Mouse (Mus musculus): ENCODE results near the gene Pcnx. TPM values are rescaled to one million over a fixed set of nuclear protein-coding genes. Genes with fewer than 3 reads are reported as not detected.

The Pcnx gene
- polyA plus RNA-seq, 2 experiments = 0.71 to 2.4 TPM

DNA sequence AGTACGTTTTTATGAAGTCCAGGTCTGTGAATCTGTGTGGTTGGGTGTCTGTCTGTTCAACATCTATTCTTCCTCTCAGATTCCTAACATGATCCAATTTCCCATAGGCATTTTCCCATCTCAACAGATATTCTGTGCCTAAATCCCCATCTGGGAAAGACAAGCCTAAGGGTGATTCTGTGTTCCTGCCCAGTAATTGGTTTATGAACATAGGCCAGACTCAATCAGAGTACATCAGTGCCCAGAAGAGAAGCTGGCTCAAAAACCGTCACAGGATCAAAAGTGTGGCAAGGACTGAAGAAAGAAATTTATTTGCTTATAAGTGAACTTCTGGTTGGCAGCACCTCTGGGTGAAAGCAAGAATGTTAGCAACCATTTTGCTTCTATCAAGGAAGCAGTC is 7.3 kb upstream of the Pcnx start:
- Histone ChIP-seq H3K27me3 (ENCODE audit: control insufficient read depth, insufficient read depth, low read length) (no peaks in the 10 kb centered on the region), H3K4me2 (ENCODE audit: low read depth) (no peak overlapping the region), H3K4me1 (replicated peaks; ENCODE audit: control insufficient read depth in 2 of 2, insufficient read depth in 2 of 2, low read length in 1 of 2) (no peaks in the 10 kb centered on the region), H3K9ac (replicated peaks) (no peak overlapping the region), H3K9me3 (ENCODE audit: control insufficient read depth, low read length) (no peaks in the 10 kb centered on the region), H3K36me3 (replicated peaks; ENCODE audit: control insufficient read depth, insufficient read depth, low read depth) (no peaks in the 10 kb centered on the region), H3K27ac (no peak overlapping the region), H3K4me3 (ENCODE audit: insufficient read depth in 1 of 2, low read depth in 2 of 2, low read length in 2 of 2) (no peak overlapping the region)
- DNase-seq (ENCODE audit: low read depth in 3 of 3, low spot score in 3 of 3) = no peak
- TF ChIP-seq EP300 (IDR thresholded peaks at IDR 0.05; ENCODE audit: low read depth) = no peak
- TF ChIP-seq CTCF (IDR thresholded peaks at IDR 0.05; ENCODE audit: low read depth) = no peak
- WGBS (ENCODE audit: insufficient replicate concordance) = 69% methylated on average over 2 of the region's 2 CpGs
- no peak for ATAC-seq (ENCODE audit: insufficient read depth)

- no peaks in the 10 kb centered on the region for H3K9me3 ChIP-seq (ENCODE audit: control insufficient read depth, low read length)
- no peak overlapping the region for H3K4me2 ChIP-seq (ENCODE audit: low read depth)
- peaks cover under 1% of the 10 kb centered on the region for H3K27me3 ChIP-seq (ENCODE audit: control insufficient read depth, insufficient read depth, low read length)
- 78% methylated on average over 14 of the region's 14 CpGs for WGBS (ENCODE audit: insufficient replicate concordance)
- no peaks in the 10 kb centered on the region for H3K4me1 ChIP-seq (replicated peaks; ENCODE audit: control insufficient read depth in 2 of 2, insufficient read depth in 2 of 2, low read length in 1 of 2)
- no peaks in the 10 kb centered on the region for H3K36me3 ChIP-seq (replicated peaks; ENCODE audit: control insufficient read depth, insufficient read depth, low read depth)
- no peak overlapping the region for H3K4me3 ChIP-seq (ENCODE audit: insufficient read depth in 1 of 2, low read depth in 2 of 2, low read length in 2 of 2)
- no peak overlapping the region for H3K9ac ChIP-seq (replicated peaks)
- H3K27ac ChIP-seq = no peak overlapping the region
- DNase-seq (ENCODE audit: low read depth in 3 of 3, low spot score in 3 of 3) (no peak), ATAC-seq (ENCODE audit: insufficient read depth) (no peak)
- TF ChIP-seq EP300 (IDR thresholded peaks at IDR 0.05; ENCODE audit: low read depth) (no peak), CTCF (IDR thresholded peaks at IDR 0.05; ENCODE audit: low read depth) (no peak)
Observed at GRCm38 (mm10) chr12:81852977-81853376, 6.8 kb upstream of the Pcnx start.

- H3K4me3 ChIP-seq (ENCODE audit: insufficient read depth in 1 of 2, low read depth in 2 of 2, low read length in 2 of 2) = no peak overlapping the region
- 63% methylated on average over 9 of the region's 9 CpGs for WGBS (ENCODE audit: insufficient replicate concordance)
- peaks cover 3% of the 10 kb centered on the region for H3K27me3 ChIP-seq (ENCODE audit: control insufficient read depth, insufficient read depth, low read length)
- TF ChIP-seq EP300 (IDR thresholded peaks at IDR 0.05; ENCODE audit: low read depth) = no peak
- no peak for TF ChIP-seq CTCF (IDR thresholded peaks at IDR 0.05; ENCODE audit: low read depth)
- H3K4me2 ChIP-seq (ENCODE audit: low read depth) = no peak overlapping the region
- ATAC-seq (ENCODE audit: insufficient read depth) (no peak), DNase-seq (ENCODE audit: low read depth in 3 of 3, low spot score in 3 of 3) (no peak)
- H3K9ac ChIP-seq (replicated peaks) = no peak overlapping the region
- H3K9me3 ChIP-seq (ENCODE audit: control insufficient read depth, low read length) = no peaks in the 10 kb centered on the region
- H3K36me3 ChIP-seq (replicated peaks; ENCODE audit: control insufficient read depth, insufficient read depth, low read depth) = no peaks in the 10 kb centered on the region
- no peaks in the 10 kb centered on the region for H3K4me1 ChIP-seq (replicated peaks; ENCODE audit: control insufficient read depth in 2 of 2, insufficient read depth in 2 of 2, low read length in 1 of 2)
- no peak overlapping the region for H3K27ac ChIP-seq
Observed at GRCm38 (mm10) chr12:81853543-81853942, 6.3 kb upstream of the Pcnx start.

DNA sequence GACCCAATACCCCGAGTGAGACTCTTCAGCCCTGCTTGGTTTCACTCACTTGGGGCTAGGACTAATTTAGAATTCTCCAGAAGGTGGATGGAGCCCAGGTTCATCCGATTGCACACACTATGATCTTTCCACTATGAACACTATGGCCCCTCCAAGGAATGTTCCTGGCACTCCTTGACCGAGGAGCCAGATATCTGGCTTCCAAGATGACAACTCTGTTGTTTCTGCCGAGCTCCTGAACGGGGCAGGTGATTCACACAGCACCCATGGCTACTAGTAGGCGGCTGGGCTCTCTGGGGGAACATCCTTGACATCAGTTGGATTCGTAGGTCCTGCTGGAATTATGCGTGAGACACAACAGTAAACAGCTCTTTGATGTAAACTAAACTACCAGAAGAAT is 4.8 kb upstream of the Pcnx start:
- no peak for ATAC-seq (ENCODE audit: insufficient read depth)
- Histone ChIP-seq H3K4me1 (replicated peaks; ENCODE audit: control insufficient read depth in 2 of 2, insufficient read depth in 2 of 2, low read length in 1 of 2) (no peaks in the 10 kb centered on the region), H3K9me3 (ENCODE audit: control insufficient read depth, low read length) (no peaks in the 10 kb centered on the region), H3K4me3 (ENCODE audit: insufficient read depth in 1 of 2, low read depth in 2 of 2, low read length in 2 of 2) (no peak overlapping the region), H3K4me2 (ENCODE audit: low read depth) (no peak overlapping the region), H3K36me3 (replicated peaks; ENCODE audit: control insufficient read depth, insufficient read depth, low read depth) (no peaks in the 10 kb centered on the region), H3K27me3 (ENCODE audit: control insufficient read depth, insufficient read depth, low read length) (peaks cover 9% of the 10 kb centered on the region), H3K27ac (no peak overlapping the region), H3K9ac (replicated peaks) (no peak overlapping the region)
- 48% methylated on average over 8 of the region's 8 CpGs for WGBS (ENCODE audit: insufficient replicate concordance)
- DNase-seq (ENCODE audit: low read depth in 3 of 3, low spot score in 3 of 3) = no peak
- TF ChIP-seq EP300 (IDR thresholded peaks at IDR 0.05; ENCODE audit: low read depth) = no peak

DNA sequence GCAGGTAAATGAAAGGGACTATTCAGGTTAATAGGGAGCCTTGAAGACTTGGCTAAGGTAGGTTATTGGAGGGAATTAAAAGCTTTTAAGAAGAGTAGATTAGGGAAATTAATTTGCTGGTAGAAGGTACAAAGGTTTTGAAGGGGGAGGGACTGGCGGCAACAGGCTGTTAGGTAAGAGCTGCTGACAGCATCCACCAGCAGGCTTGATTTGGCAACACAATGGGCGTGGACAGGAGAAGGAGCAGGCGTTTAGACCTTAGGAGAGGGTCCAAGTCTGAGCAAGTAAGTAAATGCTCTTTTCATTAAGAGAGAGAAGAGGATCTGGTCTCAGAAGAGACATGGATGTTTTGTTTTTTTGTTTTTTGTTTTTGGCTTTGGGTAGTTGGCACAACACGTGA is 3.1 kb upstream of the Pcnx start:
- Histone ChIP-seq H3K27ac (no peak overlapping the region), H3K27me3 (ENCODE audit: control insufficient read depth, insufficient read depth, low read length) (peaks cover 26% of the 10 kb centered on the region), H3K9me3 (ENCODE audit: control insufficient read depth, low read length) (no peaks in the 10 kb centered on the region), H3K4me3 (ENCODE audit: insufficient read depth in 1 of 2, low read depth in 2 of 2, low read length in 2 of 2) (no peak overlapping the region), H3K36me3 (replicated peaks; ENCODE audit: control insufficient read depth, insufficient read depth, low read depth) (no peaks in the 10 kb centered on the region), H3K4me2 (ENCODE audit: low read depth) (no peak overlapping the region), H3K4me1 (replicated peaks; ENCODE audit: control insufficient read depth in 2 of 2, insufficient read depth in 2 of 2, low read length in 1 of 2) (peaks cover 0 to 1% of the 10 kb centered on the region in 2 experiments; a peak in 1 of 4 replicates), H3K9ac (replicated peaks) (no peak overlapping the region)
- DNase-seq (ENCODE audit: low read depth in 3 of 3, low spot score in 3 of 3) = no peak
- ATAC-seq (ENCODE audit: insufficient read depth) = no peak
- 47% methylated on average over 4 of the region's 4 CpGs for WGBS (ENCODE audit: insufficient replicate concordance)
- no peak for TF ChIP-seq CTCF (IDR thresholded peaks at IDR 0.05; ENCODE audit: low read depth)
- no peak for TF ChIP-seq EP300 (IDR thresholded peaks at IDR 0.05; ENCODE audit: low read depth)
